Mouse (Mus musculus): ENCODE results near the gene Limk2. TPM values are rescaled to one million over a fixed set of nuclear protein-coding genes. Genes with fewer than 3 reads are reported as not detected.

The Limk2 gene
- 100 to 1,000 TPM; 101 to 104 TPM for total RNA-seq (2021)
- long read RNA-seq, experiment 1, transcript Limk2-203 (15 exons, 3,693 nt): major isoform, 34 of 74 reads
- long read RNA-seq, experiment 1, transcript Limk2-201 (16 exons, 3,514 nt): minor isoform, 9 of 74 reads
- long read RNA-seq, experiment 1, partial matches to known transcripts: 16 of 74 reads
- long read RNA-seq, experiment 1, other reads (novel, unspliced or antisense): 15 of 74 reads
- long read RNA-seq, experiment 2, transcript Limk2-203 (15 exons, 3,693 nt): major isoform, 46 of 98 reads
- long read RNA-seq, experiment 2, transcript Limk2-201 (16 exons, 3,514 nt): minor isoform, 5 of 98 reads
- long read RNA-seq, experiment 2, partial matches to known transcripts: 14 of 98 reads
- long read RNA-seq, experiment 2, other reads (novel, unspliced or antisense): 33 of 98 reads

DNA sequence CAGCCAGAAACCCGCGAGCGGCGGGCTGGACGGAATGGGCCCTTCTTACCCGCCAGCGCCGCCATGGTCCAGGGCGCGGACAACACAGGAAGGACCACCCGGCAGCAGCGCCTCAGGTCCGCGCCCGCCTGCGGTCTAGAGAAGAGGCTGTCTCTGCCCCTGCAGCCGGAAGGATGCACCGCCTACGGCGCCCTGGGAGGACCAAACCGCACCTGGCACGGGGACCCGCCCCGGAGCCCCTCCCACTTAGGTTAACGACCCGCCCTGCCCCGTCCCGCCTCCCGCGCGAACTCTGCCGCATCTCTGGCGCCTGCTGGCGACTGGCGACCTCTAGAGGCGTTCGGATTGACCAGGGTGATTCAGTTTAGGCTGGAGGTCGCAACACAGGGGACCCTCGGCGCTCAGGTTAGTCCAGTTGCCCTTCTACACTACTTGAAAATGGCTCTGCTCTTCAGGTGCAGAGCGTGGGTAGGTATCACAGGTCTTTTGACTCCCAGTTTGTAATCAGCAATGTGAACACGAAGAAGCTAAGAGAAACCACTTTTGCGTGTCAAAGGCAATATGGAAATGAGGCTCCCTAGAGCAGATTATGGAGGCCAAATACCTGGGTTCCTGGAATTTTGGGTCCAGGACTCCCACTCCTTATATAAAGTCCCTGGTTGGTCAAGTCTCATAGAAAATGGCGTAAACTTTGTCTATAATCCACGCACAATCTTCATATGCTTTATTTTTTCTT, at the start of gene Limk2:
Gene Limk2, minus strand, starts transcription at position 193 of the 736 bp plus-strand sequence.
- peak; percentile 63 to 83 for DNase-seq (ENCODE audit: low spot score in 2 of 2)
- intact Hi-C loops (cut with DNase I): loop anchor here (5.0 kb wide), 1 partner anchor 62 kb away; no protein-coding TSS in a partner anchor

DNA sequence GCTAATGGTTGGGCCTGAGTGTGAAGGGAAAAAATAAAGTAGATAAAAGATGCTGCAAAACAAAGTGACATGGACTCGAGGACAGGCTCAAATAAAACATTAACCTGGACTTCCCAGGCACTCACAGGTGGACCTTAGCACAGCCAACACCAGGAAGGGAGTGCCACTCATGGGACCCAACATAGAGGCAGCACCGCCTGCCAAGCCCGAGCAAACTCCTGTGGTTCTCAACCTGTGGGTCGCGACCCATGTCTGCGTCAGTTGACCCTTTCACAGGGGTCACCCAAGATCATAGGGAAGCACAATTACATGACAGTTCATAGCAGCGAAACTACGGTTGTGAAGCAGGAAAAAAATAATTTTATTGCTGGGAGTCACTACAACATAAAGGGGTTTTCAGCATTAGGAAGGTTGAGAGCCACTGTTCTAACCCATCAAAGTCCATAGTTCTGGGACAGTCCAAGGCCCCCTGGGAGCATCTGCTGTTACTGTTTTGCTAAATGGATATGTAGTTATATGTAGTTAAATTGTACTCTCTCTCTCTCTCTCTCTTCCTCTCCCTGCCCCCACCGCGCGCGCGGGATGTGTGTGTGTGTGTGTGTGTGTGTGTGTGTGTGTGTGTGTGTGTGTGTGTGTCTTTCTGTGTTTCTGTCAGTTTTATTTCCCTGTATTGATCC, 49.6 kb upstream of the Limk2 start:
- DNase-seq (ENCODE audit: low spot score in 2 of 2): no peak
- intact Hi-C loops (cut with DNase I): no loop called here

DNA sequence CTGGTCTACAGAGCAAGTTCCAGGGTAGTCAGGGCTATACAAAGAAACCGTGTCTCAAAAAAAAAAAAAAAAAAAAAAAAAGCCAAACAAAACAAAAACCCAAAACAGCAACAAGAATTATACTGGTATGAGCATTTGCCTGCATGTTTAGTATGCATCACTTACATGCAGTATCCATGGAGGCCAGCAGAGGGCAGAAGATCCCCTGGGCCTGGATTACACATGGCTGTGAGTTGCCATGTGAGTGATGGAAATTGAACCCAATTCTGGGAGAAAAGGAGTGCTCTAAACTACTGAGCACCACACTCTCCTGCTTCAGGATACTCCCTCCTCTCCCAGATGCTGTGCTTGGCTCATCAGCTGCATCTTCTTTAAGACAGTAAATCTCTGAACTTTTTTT, 47.4 kb upstream of the Limk2 start:
- intact Hi-C loops (cut with DNase I): no loop called here
- peak; percentile 81 to 82 for DNase-seq (ENCODE audit: low spot score in 2 of 2)

DNA sequence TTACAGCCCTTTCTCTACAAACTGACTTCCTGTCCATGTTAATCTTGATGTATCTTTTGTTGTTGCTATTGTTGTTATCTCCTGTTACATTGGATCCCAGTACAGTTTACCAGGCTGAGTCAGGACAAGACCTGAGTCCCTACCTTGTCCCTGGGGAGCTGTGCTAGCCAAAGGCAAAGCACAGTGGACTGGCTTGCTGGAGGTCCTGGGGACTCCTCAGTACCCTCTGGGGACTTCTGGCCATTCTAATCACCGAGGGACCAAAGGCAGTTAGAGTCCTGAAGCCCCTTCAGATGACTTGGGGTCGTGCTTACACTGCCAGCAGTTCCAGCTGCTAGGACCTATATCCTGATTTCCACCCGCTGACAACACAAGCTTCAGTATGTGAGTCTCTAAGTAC, 45.5 kb upstream of the Limk2 start:
- no peak for DNase-seq (ENCODE audit: low spot score in 2 of 2)
- intact Hi-C loops (cut with DNase I): loop anchor here (5.0 kb wide), 1 partner anchor 67 kb away; no protein-coding TSS in a partner anchor

DNA sequence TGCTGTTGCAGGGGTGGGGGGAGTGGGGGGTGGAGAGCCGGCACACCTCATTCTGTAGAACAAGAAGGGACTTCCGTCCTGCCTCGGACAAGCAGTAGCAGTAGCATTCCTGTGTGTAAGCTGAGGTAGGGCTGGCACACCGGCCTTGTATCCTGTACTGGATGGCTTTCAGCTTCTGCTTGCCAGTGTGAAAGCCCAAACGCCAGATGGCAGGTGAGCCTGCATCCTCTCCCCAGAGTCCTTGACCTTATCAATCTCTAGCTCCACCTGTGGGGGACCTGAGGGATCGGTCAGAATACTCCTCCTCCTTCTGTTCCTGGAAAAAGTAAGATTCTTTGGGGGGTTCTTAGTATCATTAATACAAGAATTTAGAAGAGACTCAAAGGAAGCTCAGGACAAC, 44.5 kb upstream of the Limk2 start:
- intact Hi-C loops (cut with DNase I): loop anchor here (5.0 kb wide), 1 partner anchor 66 kb away; no protein-coding TSS in a partner anchor
- DNase-seq (ENCODE audit: low spot score in 2 of 2): no peak

- intact Hi-C loops (cut with DNase I): loop anchor here (5.0 kb wide), 1 partner anchor 65 kb away; no protein-coding TSS in a partner anchor
These were observed 43.8 kb upstream of the Limk2 start for GRCm38 (mm10) chr11:3452769-3453168.

GRCm38 (mm10) chr11:3452167-3452639, 43.2 kb upstream of the Limk2 start, which contains the start of gene Rnf185:
Gene Rnf185, minus strand, starts transcription at chr11:3452363.
- intact Hi-C loops (cut with DNase I): loop anchor here (5.0 kb wide), 1 partner anchor 65 kb away; no protein-coding TSS in a partner anchor
- peak; percentile 95 for DNase-seq (ENCODE audit: low spot score in 2 of 2)

More at GRCm38 (mm10) chr11:3452769-3453168, 43.8 kb upstream of the Limk2 start:
- DNase-seq (ENCODE audit: low spot score in 2 of 2): peak; percentile 33 to 50

- intact Hi-C loops (cut with DNase I): loop anchor here (5.0 kb wide), 1 partner anchor 64 kb away; no protein-coding TSS in a partner anchor
- DNase-seq (ENCODE audit: low spot score in 2 of 2): peak; percentile 35 to 43
These were observed 42.7 kb upstream of the Limk2 start for GRCm38 (mm10) chr11:3451701-3452163.

DNA sequence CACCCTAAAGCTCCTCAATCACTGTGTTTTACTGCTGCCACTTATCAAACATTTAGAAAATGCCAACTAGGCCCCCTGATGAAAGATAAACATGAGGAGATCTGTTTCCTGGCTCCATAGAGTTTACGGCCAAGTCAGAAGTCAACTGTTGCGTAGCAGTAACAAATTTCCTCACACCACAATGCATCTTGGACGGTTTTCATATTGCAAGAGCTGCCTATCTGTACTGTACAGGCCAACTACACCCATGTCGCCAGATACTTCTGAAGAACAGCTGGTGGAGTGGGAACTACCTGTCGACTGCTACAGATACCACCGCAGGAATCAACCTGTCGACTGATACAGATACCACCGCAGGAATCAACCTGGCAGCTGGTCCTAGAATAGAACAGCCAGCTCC, 35.9 kb upstream of the Limk2 start:
- DNase-seq (ENCODE audit: low spot score in 2 of 2): no peak
- intact Hi-C loops (cut with DNase I): no loop called here

- no peak for DNase-seq (ENCODE audit: low spot score in 2 of 2)
- intact Hi-C loops (cut with DNase I): no loop called here
These were observed 34.1 kb upstream of the Limk2 start for GRCm38 (mm10) chr11:3443091-3443490.

DNA sequence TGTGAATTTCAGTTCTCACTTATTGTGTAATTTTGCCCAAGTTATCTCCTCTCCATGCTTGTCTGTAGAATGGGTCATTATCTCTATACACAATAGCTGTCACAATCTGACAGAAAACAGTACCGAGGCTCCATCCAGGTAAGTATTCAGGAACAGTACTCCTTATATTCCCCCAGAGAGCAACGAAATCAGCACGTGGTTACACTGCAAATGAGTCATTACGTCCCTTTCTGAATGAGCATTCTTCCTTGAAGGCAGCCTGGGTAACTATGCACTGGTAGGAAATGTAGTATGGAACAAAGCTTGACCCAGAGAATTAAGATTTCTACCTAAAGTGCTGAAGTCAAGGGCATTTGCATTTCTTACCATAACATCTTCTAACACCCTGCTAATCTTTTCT, 33.7 kb upstream of the Limk2 start:
- no peak for DNase-seq (ENCODE audit: low spot score in 2 of 2)
- intact Hi-C loops (cut with DNase I): no loop called here

DNA sequence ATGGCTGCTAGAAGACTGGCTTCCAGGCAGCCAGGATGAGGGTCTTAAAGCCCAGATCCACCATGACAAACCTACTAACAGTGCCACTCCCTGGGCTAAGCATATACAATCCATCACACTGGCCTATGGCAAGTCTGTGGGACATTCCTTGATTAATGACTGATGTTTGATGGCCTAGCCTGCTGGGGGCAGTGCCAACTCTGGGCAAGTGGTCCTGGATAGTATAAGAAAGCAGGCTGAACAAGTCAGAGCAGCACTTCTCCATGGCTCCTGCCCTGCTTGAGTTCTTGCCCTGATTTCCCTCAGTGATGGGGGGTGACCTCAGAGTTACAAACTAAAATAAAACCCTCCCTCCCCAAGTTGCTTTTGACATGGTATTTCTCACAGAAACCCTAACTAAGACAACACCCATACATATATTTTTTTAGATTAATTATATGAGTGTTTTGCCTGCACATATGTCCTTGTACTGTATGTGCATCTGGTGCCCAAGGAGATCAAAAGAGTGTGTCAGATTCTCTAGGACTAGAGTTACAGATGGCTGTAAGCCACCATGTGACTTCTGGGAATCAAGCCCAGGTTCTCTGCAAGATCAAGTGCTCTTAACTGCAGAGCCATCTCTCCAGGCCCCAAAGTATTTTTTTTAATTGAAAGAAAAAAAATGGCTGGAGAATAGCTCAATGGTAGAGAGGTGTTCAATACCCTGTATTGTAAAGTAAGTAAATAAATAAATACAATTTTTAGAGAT, 32.9 kb upstream of the Limk2 start:
- DNase-seq (ENCODE audit: low spot score in 2 of 2): no peak
- intact Hi-C loops (cut with DNase I): no loop called here

GRCm38 (mm10) chr11:3437621-3438020, 28.6 kb upstream of the Limk2 start:
- no peak for DNase-seq (ENCODE audit: low spot score in 2 of 2)
- intact Hi-C loops (cut with DNase I): no loop called here

DNA sequence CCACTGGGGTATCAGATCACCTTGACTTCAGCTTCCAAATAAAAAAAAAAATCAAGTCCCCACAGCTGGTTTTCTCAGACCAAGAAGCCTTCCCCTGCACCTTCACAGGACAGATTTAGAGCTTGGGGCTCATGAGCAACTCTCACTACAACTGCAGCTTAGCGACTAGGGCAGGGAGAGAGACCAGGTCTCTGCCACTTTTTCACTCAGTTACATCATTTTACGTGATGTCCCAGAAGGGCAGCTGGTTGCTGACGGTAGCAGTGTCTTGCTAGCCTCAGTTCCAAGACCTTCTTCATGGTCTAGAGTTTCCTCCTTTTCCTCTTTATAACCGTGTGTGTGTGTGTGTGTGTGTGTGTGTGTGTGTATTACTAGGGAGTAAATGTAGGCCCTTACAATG, 24.8 kb upstream of the Limk2 start:
- DNase-seq (ENCODE audit: low spot score in 2 of 2): no peak
- intact Hi-C loops (cut with DNase I): no loop called here

DNA sequence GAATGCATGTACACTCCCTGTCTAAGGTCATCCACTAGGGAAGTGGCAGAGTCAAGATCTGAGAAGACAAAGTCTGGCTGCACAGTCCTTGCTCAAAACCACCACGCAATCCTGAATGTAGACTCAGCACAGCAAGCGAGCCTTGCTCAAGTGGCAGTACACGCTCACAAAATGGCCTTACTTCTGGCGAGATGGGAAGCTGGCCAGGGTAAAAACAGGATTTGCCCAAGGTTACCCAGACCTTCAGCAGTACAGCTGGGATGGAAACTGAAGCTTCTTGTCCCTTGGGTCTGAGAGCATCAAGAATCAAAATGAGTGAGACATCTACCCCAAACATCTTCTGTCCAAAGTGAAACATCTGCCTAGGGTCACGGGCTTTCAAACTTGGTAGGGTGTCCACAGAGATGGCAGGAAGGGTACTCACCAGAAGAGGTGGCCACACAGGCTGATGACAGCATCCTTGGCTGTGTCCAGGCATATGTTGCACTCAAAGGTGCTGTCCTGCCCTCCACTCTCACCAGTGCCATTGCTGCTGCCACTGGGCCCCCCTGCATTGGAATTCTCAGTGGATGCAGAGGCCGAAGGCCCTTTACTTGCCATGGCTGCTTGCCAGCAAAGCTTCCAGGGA, 23.1 kb upstream of the Limk2 start:
- intact Hi-C loops (cut with DNase I): no loop called here

GRCm38 (mm10) chr11:3431515-3431914, 22.5 kb upstream of the Limk2 start:
- intact Hi-C loops (cut with DNase I): no loop called here
- no peak for DNase-seq (ENCODE audit: low spot score in 2 of 2)

More for the DNA sequence above, 23.1 kb upstream of the Limk2 start:
- no peak for DNase-seq (ENCODE audit: low spot score in 2 of 2)

DNA sequence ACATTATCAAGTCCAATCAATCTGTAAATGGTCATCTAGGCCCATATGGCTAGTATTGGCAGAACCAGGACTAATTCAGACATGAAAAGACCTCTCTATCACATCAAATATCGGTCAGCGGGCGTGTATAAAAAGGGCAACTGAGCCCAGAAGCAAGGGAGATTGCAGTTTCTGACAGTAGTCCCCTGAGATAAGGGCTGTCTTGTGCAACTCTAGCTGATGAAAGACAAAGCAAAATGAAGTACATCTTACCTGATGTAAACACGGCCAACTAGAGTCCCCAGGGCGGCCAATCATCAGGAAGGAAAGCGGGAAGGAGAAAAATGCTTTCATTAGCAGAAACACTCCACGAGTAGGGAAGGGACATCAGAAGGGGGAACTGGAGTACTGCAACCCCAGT, 19.6 kb upstream of the Limk2 start:
- intact Hi-C loops (cut with DNase I): no loop called here

GRCm38 (mm10) chr11:3427697-3428230, 18.8 kb upstream of the Limk2 start:
- intact Hi-C loops (cut with DNase I): no loop called here
- DNase-seq (ENCODE audit: low spot score in 2 of 2): no peak

More for the DNA sequence above, 19.6 kb upstream of the Limk2 start:
- no peak for DNase-seq (ENCODE audit: low spot score in 2 of 2)
